Mouse (Mus musculus): ENCODE results near the gene 1110051M20Rik. TPM values are rescaled to one million over a fixed set of nuclear protein-coding genes. Genes with fewer than 3 reads are reported as not detected.

1110051M20Rik gene
- polyA plus RNA-seq, 1 experiment from 2014 or later = 75.3 TPM

GRCm38 (mm10) chr2:91258830-91259229 lies 185.7 kb downstream of the 1110051M20Rik start:
- Histone ChIP-seq H3K4me1 (ENCODE audit: control insufficient read depth, insufficient read depth, low read length) (peaks cover 27% of the 10 kb centered on the region), H3K9ac (ENCODE audit: low read length) (no peak overlapping the region), H3K4me3 (ENCODE audit: low read depth, low read length) (no peak overlapping the region), H3K27ac (replicated peaks; ENCODE audit: low read depth, low read length) (no peak overlapping the region), H3K9me3 (ENCODE audit: control insufficient read depth, low read length) (no peaks in the 10 kb centered on the region), H3K36me3 (ENCODE audit: control insufficient read depth, insufficient read depth, low read length) (peaks cover 7% of the 10 kb centered on the region; the same call in 1 of the 2 replicates), H3K27me3 (ENCODE audit: control insufficient read depth, insufficient read depth, low read length) (peaks cover 10% of the 10 kb centered on the region), H3K4me2 (ENCODE audit: low read depth, severe bottlenecking) (no peak overlapping the region)
- DNase-seq (ENCODE audit: low spot score) = no peak
- WGBS = 55% methylated on average over 1 of the region's 1 CpGs
- ATAC-seq (ENCODE audit: insufficient number of reproducible peaks, low FRiP score, low TSS enrichment, low read depth) = no peak

- peak overlapping the region; percentile 72 for H3K9ac ChIP-seq (ENCODE audit: low read length)
- peak overlapping the region; percentile 95 for H3K4me2 ChIP-seq (ENCODE audit: low read depth, severe bottlenecking)
- 79% methylated on average over 5 of the region's 5 CpGs for WGBS
- no peak for DNase-seq (ENCODE audit: low spot score)
- H3K4me1 ChIP-seq (ENCODE audit: control insufficient read depth, insufficient read depth, low read length) = peaks cover 27% of the 10 kb centered on the region
- peaks cover 4% of the 10 kb centered on the region; the same call in 1 of the 2 replicates for H3K36me3 ChIP-seq (ENCODE audit: control insufficient read depth, insufficient read depth, low read length)
- H3K27ac ChIP-seq (replicated peaks; ENCODE audit: low read depth, low read length) = 0 out of 2 replicates have a peak overlapping the region, but pooled peaks have one; percentile 69
- no peaks in the 10 kb centered on the region for H3K9me3 ChIP-seq (ENCODE audit: control insufficient read depth, low read length)
- no peak for ATAC-seq (ENCODE audit: insufficient number of reproducible peaks, low FRiP score, low TSS enrichment, low read depth)
- peak overlapping the region; percentile 67 for H3K4me3 ChIP-seq (ENCODE audit: low read depth, low read length)
- H3K27me3 ChIP-seq (ENCODE audit: control insufficient read depth, insufficient read depth, low read length) = peaks cover 10% of the 10 kb centered on the region
Observed at GRCm38 (mm10) chr2:91258054-91258453, 186.4 kb downstream of the 1110051M20Rik start.

GRCm38 (mm10) chr2:91257126-91257980 lies 187.2 kb downstream of the 1110051M20Rik start:
- Histone ChIP-seq H3K9ac (ENCODE audit: low read length) (peak overlapping the region; percentile 72), H3K36me3 (ENCODE audit: control insufficient read depth, insufficient read depth, low read length) (peaks cover 4% of the 10 kb centered on the region; the same call in 1 of the 2 replicates), H3K27ac (replicated peaks; ENCODE audit: low read depth, low read length) (peak overlapping the region; percentile 69), H3K27me3 (ENCODE audit: control insufficient read depth, insufficient read depth, low read length) (peaks cover 10% of the 10 kb centered on the region), H3K4me1 (ENCODE audit: control insufficient read depth, insufficient read depth, low read length) (peaks cover 27% of the 10 kb centered on the region), H3K4me3 (ENCODE audit: low read depth, low read length) (peak overlapping the region; percentile 67), H3K9me3 (ENCODE audit: control insufficient read depth, low read length) (no peaks in the 10 kb centered on the region), H3K4me2 (ENCODE audit: low read depth, severe bottlenecking) (peak overlapping the region; percentile 95)
- peak; percentile 80 for DNase-seq (ENCODE audit: low spot score)
- ATAC-seq (ENCODE audit: insufficient number of reproducible peaks, low FRiP score, low TSS enrichment, low read depth) = peak; percentile 80
- 1% methylated on average over 22 of the region's 22 CpGs for WGBS

DNA sequence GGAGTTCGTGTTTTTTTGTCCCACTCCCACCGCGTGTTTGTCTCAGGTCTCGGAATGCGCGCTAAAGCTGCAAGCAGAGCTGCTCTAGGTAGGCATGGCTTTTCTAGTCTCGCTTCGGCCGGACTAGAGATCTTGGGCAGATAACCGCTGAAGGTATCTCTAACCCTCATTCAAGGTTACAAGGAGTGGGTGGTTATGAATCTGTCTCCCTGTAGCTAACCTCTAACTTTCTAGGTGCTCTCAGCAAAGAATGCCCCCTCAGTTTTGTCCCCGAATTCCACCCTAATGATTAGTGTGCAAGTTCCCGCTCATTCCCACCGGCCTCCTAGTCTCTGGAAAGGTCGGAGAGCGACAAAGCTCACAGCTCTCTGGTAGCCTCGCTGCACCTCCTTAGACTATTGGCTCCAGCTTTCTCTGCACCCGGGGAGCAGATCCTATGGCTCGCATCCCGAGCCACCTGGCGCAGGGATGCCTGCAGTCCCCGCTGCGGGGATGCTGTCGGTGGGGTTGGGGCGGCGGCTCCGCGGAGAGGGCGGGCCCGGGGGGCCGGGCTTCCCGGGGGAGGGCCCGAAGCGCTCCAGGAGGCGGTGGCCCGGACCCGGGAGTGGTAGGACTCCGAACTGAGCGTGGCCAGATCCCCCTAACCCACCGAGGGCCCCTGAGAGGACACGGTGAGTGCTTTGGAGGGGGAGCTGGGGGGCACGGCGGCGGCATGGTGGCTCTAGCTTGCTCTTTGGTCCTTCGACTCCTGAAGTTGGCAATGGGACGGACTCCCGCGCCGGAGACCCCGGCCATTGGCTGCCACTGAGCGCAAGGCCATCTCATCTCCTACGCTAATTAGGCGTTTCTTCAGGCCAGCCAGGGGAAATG lies 188.0 kb downstream of the 1110051M20Rik start:
- H3K27me3 ChIP-seq (ENCODE audit: control insufficient read depth, insufficient read depth, low read length) = peaks cover 10% of the 10 kb centered on the region
- peak; percentile 81 for DNase-seq (ENCODE audit: low spot score)
- H3K36me3 ChIP-seq (ENCODE audit: control insufficient read depth, insufficient read depth, low read length) = peaks cover 4% of the 10 kb centered on the region; the same call in 1 of the 2 replicates
- H3K4me1 ChIP-seq (ENCODE audit: control insufficient read depth, insufficient read depth, low read length) = peaks cover 27% of the 10 kb centered on the region
- H3K4me3 ChIP-seq (ENCODE audit: low read depth, low read length) = peak overlapping the region; percentile 67
- peak overlapping the region; percentile 72 for H3K9ac ChIP-seq (ENCODE audit: low read length)
- no peaks in the 10 kb centered on the region for H3K9me3 ChIP-seq (ENCODE audit: control insufficient read depth, low read length)
- ATAC-seq (ENCODE audit: insufficient number of reproducible peaks, low FRiP score, low TSS enrichment, low read depth) = peak; percentile 66
- peak overlapping the region; percentile 95 for H3K4me2 ChIP-seq (ENCODE audit: low read depth, severe bottlenecking)
- peak overlapping the region; percentile 61 for H3K27ac ChIP-seq (replicated peaks; ENCODE audit: low read depth, low read length)
- WGBS = 0% methylated on average over 52 of the region's 52 CpGs

DNA sequence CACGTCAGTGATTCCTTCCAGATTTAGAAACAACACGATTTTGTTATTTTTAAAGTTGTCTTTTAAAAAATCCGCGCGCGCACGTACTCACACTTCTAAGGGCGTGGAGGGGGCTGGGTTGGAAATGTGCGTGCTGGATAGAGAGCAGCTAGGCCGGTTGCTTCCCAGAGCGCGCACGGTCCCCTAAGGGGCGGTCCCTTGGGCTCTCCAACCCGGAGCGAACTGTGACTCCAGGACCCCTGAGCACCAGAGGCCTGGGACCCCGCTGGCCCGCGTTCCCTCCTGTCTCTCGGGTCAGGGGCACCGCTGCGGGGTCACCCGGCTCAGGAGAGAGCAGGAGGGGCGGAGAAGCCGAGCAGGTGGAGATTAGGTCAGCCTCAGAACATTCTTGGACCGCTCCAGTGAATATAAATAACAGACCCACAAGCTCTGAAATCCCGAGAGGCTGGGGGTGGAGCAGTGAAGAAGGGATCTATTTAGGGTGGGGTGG lies 188.8 kb downstream of the 1110051M20Rik start, which contains the start of gene Pacsin3:
Pacsin3 (plus strand) TSS at position 294 of the 490 bp plus-strand sequence.
- peak within 1 kb of the TSS; percentile 95 for H3K4me2 ChIP-seq (ENCODE audit: low read depth, severe bottlenecking)
- peaks cover 27% of the 10 kb centered on the region for H3K4me1 ChIP-seq (ENCODE audit: control insufficient read depth, insufficient read depth, low read length)
- no peaks in the 10 kb centered on the region for H3K9me3 ChIP-seq (ENCODE audit: control insufficient read depth, low read length)
- peak within 1 kb of the TSS; percentile 61 for H3K27ac ChIP-seq (replicated peaks; ENCODE audit: low read depth, low read length)
- H3K4me3 ChIP-seq (ENCODE audit: low read depth, low read length) = peak within 1 kb of the TSS; percentile 67
- DNase-seq (ENCODE audit: low spot score) (peak; percentile 58), ATAC-seq (ENCODE audit: insufficient number of reproducible peaks, low FRiP score, low TSS enrichment, low read depth) (no peak; the same call in 1 of the 2 replicates)
- no peaks in the 10 kb centered on the region for H3K36me3 ChIP-seq (ENCODE audit: control insufficient read depth, insufficient read depth, low read length)
- under 1% methylated on average over 27 of the region's 27 CpGs for WGBS
- H3K9ac ChIP-seq (ENCODE audit: low read length) = peak within 1 kb of the TSS; percentile 72
- peaks cover 10% of the 10 kb centered on the region for H3K27me3 ChIP-seq (ENCODE audit: control insufficient read depth, insufficient read depth, low read length)

- peaks cover 10% of the 10 kb centered on the region for H3K27me3 ChIP-seq (ENCODE audit: control insufficient read depth, insufficient read depth, low read length)
- no peak overlapping the region for H3K4me3 ChIP-seq (ENCODE audit: low read depth, low read length)
- H3K9ac ChIP-seq (ENCODE audit: low read length) = no peak overlapping the region
- peak overlapping the region; percentile 95 for H3K4me2 ChIP-seq (ENCODE audit: low read depth, severe bottlenecking)
- WGBS = 11% methylated on average over 8 of the region's 8 CpGs
- no peak overlapping the region for H3K27ac ChIP-seq (replicated peaks; ENCODE audit: low read depth, low read length)
- DNase-seq (ENCODE audit: low spot score) (no peak), ATAC-seq (ENCODE audit: insufficient number of reproducible peaks, low FRiP score, low TSS enrichment, low read depth) (no peak)
- H3K9me3 ChIP-seq (ENCODE audit: control insufficient read depth, low read length) = no peaks in the 10 kb centered on the region
- peaks cover 27% of the 10 kb centered on the region for H3K4me1 ChIP-seq (ENCODE audit: control insufficient read depth, insufficient read depth, low read length)
- no peaks in the 10 kb centered on the region for H3K36me3 ChIP-seq (ENCODE audit: control insufficient read depth, insufficient read depth, low read length)
Observed at GRCm38 (mm10) chr2:91254725-91255380, 189.7 kb downstream of the 1110051M20Rik start.

DNA sequence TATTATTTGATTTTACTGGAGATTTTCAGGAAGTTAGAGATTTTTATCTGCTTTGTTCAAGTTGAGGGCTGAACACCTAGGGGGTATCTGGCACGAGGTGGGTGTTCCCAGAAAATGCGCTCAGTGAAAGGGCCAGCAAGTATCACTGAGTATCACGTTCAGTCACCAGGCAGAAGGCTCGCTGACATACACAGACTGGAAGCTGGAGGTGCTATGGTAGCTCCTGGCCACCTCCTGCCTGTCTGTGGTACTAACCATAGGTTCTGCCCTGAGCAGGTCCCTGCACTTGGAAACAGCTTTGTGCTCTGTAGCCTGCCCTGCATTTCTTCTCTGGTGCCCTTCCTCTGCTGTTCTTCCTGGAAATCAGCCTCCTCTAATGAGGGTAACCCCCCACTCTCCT lies 192.0 kb downstream of the 1110051M20Rik start:
- Histone ChIP-seq H3K36me3 (ENCODE audit: control insufficient read depth, insufficient read depth, low read length) (no peaks in the 10 kb centered on the region), H3K4me3 (ENCODE audit: low read depth, low read length) (no peak overlapping the region), H3K4me1 (ENCODE audit: control insufficient read depth, insufficient read depth, low read length) (peaks cover 17% of the 10 kb centered on the region), H3K9me3 (ENCODE audit: control insufficient read depth, low read length) (no peaks in the 10 kb centered on the region), H3K4me2 (ENCODE audit: low read depth, severe bottlenecking) (no peak overlapping the region), H3K27me3 (ENCODE audit: control insufficient read depth, insufficient read depth, low read length) (peaks cover 10% of the 10 kb centered on the region), H3K9ac (ENCODE audit: low read length) (no peak overlapping the region), H3K27ac (replicated peaks; ENCODE audit: low read depth, low read length) (no peak overlapping the region)
- no peak for DNase-seq (ENCODE audit: low spot score)
- ATAC-seq (ENCODE audit: insufficient number of reproducible peaks, low FRiP score, low TSS enrichment, low read depth) = no peak
- 58% methylated on average over 4 of the region's 4 CpGs for WGBS

All from limb, embryonic 11.5 days (tissue).